10 mouse cellular contexts compared by ENCODE assay signal in the genomic region with DNA sequence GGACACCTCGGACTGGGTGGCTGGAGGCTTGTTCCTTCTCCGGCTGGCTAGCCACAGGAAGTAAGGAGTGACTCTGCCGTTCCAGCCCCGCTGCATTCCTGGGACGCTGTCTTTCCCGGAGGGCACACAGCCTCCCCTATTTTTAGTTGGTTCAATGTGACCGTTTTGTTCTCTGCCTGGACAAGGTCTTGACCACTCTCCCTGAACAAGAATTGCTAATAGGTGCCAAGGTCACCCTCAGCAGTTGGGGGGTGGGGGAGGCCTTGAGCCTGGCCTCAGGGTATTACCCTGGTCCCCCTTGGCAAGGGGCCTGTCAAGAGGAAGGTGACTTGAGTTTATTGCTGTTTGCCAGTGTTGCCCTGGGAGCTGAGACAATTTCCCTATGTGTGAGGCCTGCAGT. TPM values are rescaled to one million over a fixed set of nuclear protein-coding genes. Genes with fewer than 3 reads are reported as not detected.
DNase-seq lines count a peak whose midpoint lies in the region.
"Had no signal": no experiment of that assay in that cellular context is flagged by ENCODE, and none has a peak within 500 bp of the region (broad histone marks: within the 10 kb centered on the region; RNA-seq: fewer than 3 reads in every experiment).

No protein-coding gene starts in this region.

- DNase-seq in adrenal gland, adult (ENCODE audit: inconsistent age in 2 of 2, low spot score in 1 of 2) = peak; percentile 45 to 74
- no peak for DNase-seq in adrenal gland, adult 8-10 months
- DNase-seq in ovary, postnatal 36 days (ENCODE audit: low spot score) = peak; percentile 28
- no peak for DNase-seq in ovary, adult 18-20 months (ENCODE audit: low spot score)
- peak; percentile 78 for DNase-seq in kidney, adult 9 months
- no peak for DNase-seq in spleen, postnatal 36 days (ENCODE audit: low spot score in 2 of 2)
- no peak for DNase-seq in right cerebral cortex, postnatal 25 days
- DNase-seq in retina, embryonic 14.5 days (ENCODE audit: low spot score) = no peak
- DNase-seq: gastrocnemius, postnatal 10 days; lung, postnatal 14 days had no signal

RNA-seq across cellular contexts. Expression of gene Hk1, which starts 49.9 kb away (rescaled TPM):
- 10 to 100 TPM; 32.4 to 53.5 (median 42.9) TPM for total RNA-seq in adrenal gland, adult 8-10 months (2022)

Comparison
In these comparisons a context has a peak if more than half of its experiments do, and no peak if none do; other contexts are left out.
1. DNase-seq: peak in adrenal gland, adult (2 of 2), ovary, postnatal 36 days (single experiment) and kidney, adult 9 months (single experiment); none in adrenal gland, adult 8-10 months (single experiment), ovary, adult 18-20 months (single experiment), spleen, postnatal 36 days (0 of 2), right cerebral cortex, postnatal 25 days (single experiment) and retina, embryonic 14.5 days (single experiment).